Mouse (Mus musculus) layer of hippocampus, adult 2 months (tissue): ENCODE results near the gene Anks1. TPM values are rescaled to one million over a fixed set of nuclear protein-coding genes. Genes with fewer than 3 reads are reported as not detected.
A peak's percentile ranks its signal among the peaks of the same experiment; 100 is the strongest.

Experiments used
- DNase-seq, 2 experiments: peaks; one replicate each; pipeline ENCODE4 v3.0.0; 2022; ENCODE audit warnings: low spot score in 2 of 2
- H3K27ac ChIP-seq: fragments of 200-600 bp; 2 replicates; pipeline ENCODE4 v1.8.1; 2022
- H3K4me3 ChIP-seq: fragments of 200-600 bp; 2 replicates; pipeline ENCODE4 v1.8.1; 2022; ENCODE audit warnings: mild to moderate bottlenecking
- CTCF ChIP-seq: fragments of 200-600 bp; conservative IDR thresholded peaks from 2 replicates; pipeline ENCODE4 v1.8.1; 2022; ENCODE audit warnings: antibody characterized with exemption, mild to moderate bottlenecking, moderate library complexity
- total RNA-seq, 2 experiments: library from RNA; stranded (reverse); gene quantifications; 2 replicates each; pipeline ENCODE4 v1.2.3; 2021

The Anks1 gene
- total RNA-seq, 2 experiments from 2014 or later = 35.6 to 42.0 TPM

- Histone ChIP-seq H3K4me3 (peak within 1 kb of the TSS; percentile 94), H3K27ac (peak within 1 kb of the TSS; percentile 94)
- peak; percentile 38 for TF ChIP-seq CTCF
- DNase-seq = peak; percentile 77 to 78
These were observed 755 bp downstream of the Anks1 start, which contains the start of gene Taf11 for GRCm38 (mm10) chr17:27909622-27910500. Taf11 (minus strand) TSS chr17:27909844.

GRCm38 (mm10) chr17:27911371-27911770 lies 2.3 kb downstream of the Anks1 start:
- no peak for TF ChIP-seq CTCF
- no peak for DNase-seq
- Histone ChIP-seq H3K4me3 (no peak overlapping the region), H3K27ac (no peak overlapping the region)

GRCm38 (mm10) chr17:27914742-27915141 lies 5.6 kb downstream of the Anks1 start:
- DNase-seq = no peak
- H3K27ac ChIP-seq = no peak overlapping the region
- TF ChIP-seq CTCF = no peak
- H3K4me3 ChIP-seq = no peak overlapping the region

- no peak overlapping the region for H3K27ac ChIP-seq
- TF ChIP-seq CTCF = no peak
- no peak overlapping the region for H3K4me3 ChIP-seq
- DNase-seq = no peak
These were observed 7.3 kb downstream of the Anks1 start for GRCm38 (mm10) chr17:27916366-27916765.

DNA sequence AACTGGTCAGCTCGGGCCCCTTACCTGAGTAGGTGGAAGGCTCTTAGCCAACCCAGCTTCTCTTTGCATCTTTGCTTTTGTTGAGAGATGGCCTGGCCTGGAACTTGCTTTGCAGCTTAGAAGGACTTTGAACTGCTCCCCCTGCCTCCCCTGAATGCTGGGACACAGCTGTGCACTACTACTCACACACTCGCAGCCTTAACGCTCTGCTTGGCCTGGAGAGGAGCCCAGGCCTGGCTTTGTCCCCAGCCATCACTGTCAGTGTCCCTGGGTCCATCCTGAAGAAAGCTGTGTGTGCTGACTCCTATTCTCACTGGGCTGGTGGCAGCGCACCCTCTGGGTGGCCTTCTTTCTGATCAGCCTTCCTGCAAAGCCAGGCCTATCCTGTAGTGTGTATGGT lies 11.6 kb downstream of the Anks1 start:
- no peak overlapping the region for H3K27ac ChIP-seq
- TF ChIP-seq CTCF = no peak
- no peak for DNase-seq

GRCm38 (mm10) chr17:27922174-27922712 lies 13.1 kb downstream of the Anks1 start:
- no peak overlapping the region for H3K4me3 ChIP-seq
- H3K27ac ChIP-seq = peak overlapping the region; percentile 82
- no peak for TF ChIP-seq CTCF
- DNase-seq = peak in 1 of 2 experiments; percentile 48

More for the DNA sequence above, 11.6 kb downstream of the Anks1 start:
- no peak overlapping the region for H3K4me3 ChIP-seq

- no peak for DNase-seq
- no peak for TF ChIP-seq CTCF
- no peak overlapping the region for H3K4me3 ChIP-seq
- H3K27ac ChIP-seq = no peak overlapping the region
These were observed 15.9 kb downstream of the Anks1 start for GRCm38 (mm10) chr17:27925054-27925453.

DNA sequence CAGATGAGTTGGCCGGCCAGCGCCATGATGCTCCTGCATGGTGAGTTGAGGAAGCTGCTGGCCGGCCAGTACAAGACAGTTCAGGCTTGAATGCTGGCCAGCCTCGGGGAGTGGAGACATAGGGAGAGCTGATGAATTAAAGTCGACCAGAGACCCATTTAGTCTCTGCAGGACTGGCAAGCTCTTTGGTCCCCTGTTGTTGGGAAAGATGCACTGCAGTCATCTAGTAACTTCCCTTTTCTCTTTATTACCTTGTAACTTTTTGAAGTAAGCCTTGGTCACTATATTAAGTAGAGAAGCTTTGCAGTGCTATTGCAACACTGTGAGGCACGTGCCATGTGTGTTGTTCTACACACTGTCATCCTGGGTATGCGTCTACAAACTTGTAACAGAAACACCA lies 16.4 kb downstream of the Anks1 start:
- no peak for DNase-seq
- H3K4me3 ChIP-seq = no peak overlapping the region
- no peak overlapping the region for H3K27ac ChIP-seq
- TF ChIP-seq CTCF = peak; percentile 49

GRCm38 (mm10) chr17:27930291-27930690 lies 21.2 kb downstream of the Anks1 start:
- TF ChIP-seq CTCF = no peak
- Histone ChIP-seq H3K4me3 (no peak overlapping the region), H3K27ac (no peak overlapping the region)

GRCm38 (mm10) chr17:27931826-27932225 lies 22.7 kb downstream of the Anks1 start:
- Histone ChIP-seq H3K27ac (no peak overlapping the region), H3K4me3 (no peak overlapping the region)
- TF ChIP-seq CTCF = no peak
- no peak for DNase-seq

More at GRCm38 (mm10) chr17:27930291-27930690, 21.2 kb downstream of the Anks1 start:
- DNase-seq = no peak

GRCm38 (mm10) chr17:27934136-27934910 lies 25.2 kb downstream of the Anks1 start:
- Histone ChIP-seq H3K4me3 (no peak overlapping the region), H3K27ac (no peak overlapping the region)
- no peak for TF ChIP-seq CTCF
- DNase-seq = no peak

- no peak for TF ChIP-seq CTCF
- DNase-seq = no peak
- Histone ChIP-seq H3K27ac (no peak overlapping the region), H3K4me3 (no peak overlapping the region)
These were observed 26.0 kb downstream of the Anks1 start for GRCm38 (mm10) chr17:27935091-27935490.

DNA sequence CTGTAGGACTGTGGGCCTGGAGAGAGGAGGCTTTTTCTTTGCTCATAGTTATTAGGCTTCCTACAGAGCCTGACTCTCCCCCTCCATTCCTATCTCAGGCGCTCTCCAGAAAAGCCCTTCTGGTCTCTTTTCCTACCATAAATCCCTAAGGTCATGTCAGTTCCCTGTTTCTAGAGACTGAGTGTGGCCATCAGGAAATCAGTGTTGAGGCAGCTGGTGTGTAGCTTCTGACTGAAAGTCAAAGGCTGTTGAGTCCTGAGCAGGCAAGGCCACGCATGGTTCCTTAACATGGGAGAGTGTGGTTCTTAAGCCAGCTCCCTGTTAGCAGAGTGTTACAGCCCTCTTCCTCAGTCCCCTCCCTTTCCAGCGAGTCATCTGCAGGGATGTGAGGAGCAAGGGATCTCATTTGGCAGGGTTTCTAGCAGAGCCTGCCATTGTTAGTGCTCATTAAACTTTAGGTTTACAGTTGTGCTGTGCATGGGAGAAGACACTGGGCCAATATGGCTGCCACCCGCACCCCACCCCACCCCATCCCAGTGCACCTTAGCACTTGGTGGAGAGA lies 28.0 kb downstream of the Anks1 start:
- H3K4me3 ChIP-seq = no peak overlapping the region
- no peak for DNase-seq
- H3K27ac ChIP-seq = no peak overlapping the region
- no peak for TF ChIP-seq CTCF
